Mouse (Mus musculus) neural tube, embryonic 13.5 days (tissue): ENCODE results near the gene Krt16. TPM values are rescaled to one million over a fixed set of nuclear protein-coding genes. Genes with fewer than 3 reads are reported as not detected.

Experiments
- ATAC-seq: fragments of 200-750 bp; cut with Nextera tagmentation; 2 replicates; pipeline ENCODE4 v1.8.0; 2017; ENCODE audit warnings: low read depth, mild to moderate bottlenecking, moderate TSS enrichment, moderate library complexity
- H3K27ac ChIP-seq: fragments of 300-500 bp; sonication (generic); replicated peaks from 2 replicates; pipeline ENCODE4 v1.5.1; 2015; ENCODE audit warnings: moderate library complexity, mild to moderate bottlenecking, inconsistent platforms
- H3K27me3 ChIP-seq: fragments of 300-500 bp; sonication (generic); 2 replicates; pipeline ENCODE4 v1.6.1; 2015; ENCODE audit warnings: mild to moderate bottlenecking, inconsistent platforms
- H3K36me3 ChIP-seq: fragments of 300-500 bp; sonication (generic); 2 replicates; pipeline ENCODE4 v1.6.1; 2015; ENCODE audit warnings: mild to moderate bottlenecking, inconsistent platforms
- H3K4me1 ChIP-seq: fragments of 300-500 bp; sonication (generic); replicated peaks from 2 replicates; pipeline ENCODE4 v1.6.1; 2015; ENCODE audit warnings: inconsistent platforms
- H3K4me2 ChIP-seq: fragments of 300-500 bp; sonication (generic); 2 replicates; pipeline ENCODE4 v1.6.1; 2015; ENCODE audit warnings: inconsistent platforms, mild to moderate bottlenecking, moderate library complexity
- H3K4me3 ChIP-seq: fragments of 300-500 bp; sonication (generic); 2 replicates; pipeline ENCODE4 v1.5.1; 2015; ENCODE audit warnings: mild to moderate bottlenecking, inconsistent platforms
- H3K9ac ChIP-seq: fragments of 300-500 bp; sonication (generic); 2 replicates; pipeline ENCODE4 v1.6.1; 2015; ENCODE audit warnings: moderate library complexity, mild to moderate bottlenecking, inconsistent platforms
- H3K9me3 ChIP-seq: fragments of 300-500 bp; sonication (generic); 2 replicates; pipeline ENCODE4 v1.6.1; 2016; ENCODE audit warnings: inconsistent platforms
- WGBS: fragments of 180-500 bp; shearing (Covaris S2); methylation state at CpG from one replicate; pipeline ENCODE4 v1.1.7; 2015; 5-methylcytosine and 5-hydroxymethylcytosine counted together
- polyA plus RNA-seq: library from polyadenylated mRNA; unstranded; fragments of >200 nt; fragmentation: Nextera tagmentation; extraction: Ambion mirVana; gene quantifications from 2 replicates; pipeline ENCODE4 v1.2.1, GENCODE M21; 2015

Gene Krt16
- not detected in 2 replicates for polyA plus RNA-seq

- H3K4me2 ChIP-seq: no peak within 1 kb of the TSS
- no peak within 1 kb of the TSS for H3K4me3 ChIP-seq
- 84% methylated on average over 7 of the region's 7 CpGs for WGBS
- H3K4me1 ChIP-seq: no peaks in the 10 kb centered on the region
- no peaks in the 10 kb centered on the region for H3K36me3 ChIP-seq
- no peak for ATAC-seq
- no peaks in the 10 kb centered on the region for H3K27me3 ChIP-seq
- H3K9ac ChIP-seq: no peak within 1 kb of the TSS
- no peaks in the 10 kb centered on the region for H3K9me3 ChIP-seq
- no peak within 1 kb of the TSS for H3K27ac ChIP-seq
These were observed at the start of gene Krt16 for GRCm38 (mm10) chr11:100248852-100249465. Gene Krt16 (minus strand): TSS chr11:100248902.

GRCm38 (mm10) chr11:100297801-100298200 is 49.1 kb upstream of the Krt16 start:
- Histone ChIP-seq H3K9ac (no peak overlapping the region), H3K4me3 (0 out of 2 replicates have a peak overlapping the region, but pooled peaks have one; percentile 9)
- WGBS: 38% methylated on average over 5 of the region's 5 CpGs

DNA sequence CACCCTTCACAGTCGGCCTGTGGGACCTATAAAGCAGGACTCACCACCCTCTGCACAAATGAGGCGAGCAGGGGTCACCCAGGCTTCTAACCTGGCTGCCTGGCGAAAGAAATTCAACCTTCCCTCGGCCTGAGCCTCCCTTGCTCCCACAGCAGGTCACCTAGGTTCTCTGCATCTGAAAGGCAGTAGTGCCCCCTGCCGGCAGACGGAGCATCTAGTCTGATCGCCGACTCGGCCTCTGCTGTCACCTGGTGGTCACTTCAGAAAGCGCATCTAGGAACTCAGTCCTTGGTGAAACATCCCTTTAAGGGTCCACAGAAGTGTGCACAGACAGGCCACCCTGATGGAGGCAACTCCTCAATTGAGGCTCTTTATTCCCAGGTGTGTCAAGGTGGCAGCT is 46.6 kb upstream of the Krt16 start:
- H3K27ac ChIP-seq: no peak overlapping the region
- WGBS: 5% methylated on average over 10 of the region's 10 CpGs
- H3K9ac ChIP-seq: no peak overlapping the region
- peaks cover 4% of the 10 kb centered on the region; the same call in 1 of the 2 replicates for H3K4me1 ChIP-seq
- 0 out of 2 replicates have a peak, but pooled peaks have one; percentile 32 for ATAC-seq
- H3K27me3 ChIP-seq: no peaks in the 10 kb centered on the region
- no peaks in the 10 kb centered on the region for H3K9me3 ChIP-seq
- no peaks in the 10 kb centered on the region for H3K36me3 ChIP-seq
- H3K4me2 ChIP-seq: 0 out of 2 replicates have a peak overlapping the region, but pooled peaks have one; percentile 18
- H3K4me3 ChIP-seq: no peak overlapping the region

More at GRCm38 (mm10) chr11:100297801-100298200, 49.1 kb upstream of the Krt16 start:
- Histone ChIP-seq H3K36me3 (no peaks in the 10 kb centered on the region), H3K4me2 (peak overlapping the region; percentile 38), H3K9me3 (no peaks in the 10 kb centered on the region), H3K27ac (no peak overlapping the region), H3K4me1 (peaks cover 4% of the 10 kb centered on the region; the same call in 1 of the 2 replicates), H3K27me3 (no peaks in the 10 kb centered on the region)
- no peak for ATAC-seq

DNA sequence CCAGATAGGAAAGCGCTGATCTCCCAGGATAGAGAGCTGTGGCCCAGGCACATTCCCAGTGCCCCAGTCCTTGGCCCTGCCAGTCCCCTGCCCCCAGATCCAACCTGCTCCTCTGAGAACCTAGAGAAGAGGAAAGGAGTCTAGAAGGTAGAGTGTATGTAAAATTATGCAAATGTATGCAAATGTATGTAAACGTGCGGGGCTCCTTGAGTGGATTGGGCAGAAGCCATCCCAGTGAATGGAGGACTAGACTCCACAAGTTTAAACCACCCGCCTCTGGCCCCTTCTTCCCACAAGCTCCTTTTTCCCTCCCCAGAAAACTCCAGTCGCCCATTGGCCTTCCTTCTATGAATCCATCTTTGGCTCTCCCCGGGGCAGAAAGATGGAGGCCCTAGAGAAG is 44.2 kb upstream of the Krt16 start:
- WGBS: 52% methylated on average over 6 of the region's 6 CpGs
- no peak for ATAC-seq
- Histone ChIP-seq H3K27ac (no peak overlapping the region), H3K9me3 (no peaks in the 10 kb centered on the region), H3K4me1 (0 out of 2 replicates have a peak, but pooled peaks cover under 1% of the 10 kb centered on the region), H3K4me3 (no peak overlapping the region), H3K27me3 (no peaks in the 10 kb centered on the region), H3K9ac (no peak overlapping the region), H3K4me2 (no peak overlapping the region), H3K36me3 (no peaks in the 10 kb centered on the region)

- H3K27me3 ChIP-seq: no peaks in the 10 kb centered on the region
- H3K9me3 ChIP-seq: no peaks in the 10 kb centered on the region
- H3K36me3 ChIP-seq: no peaks in the 10 kb centered on the region
- H3K4me1 ChIP-seq: no peaks in the 10 kb centered on the region
- H3K4me2 ChIP-seq: no peak overlapping the region
- no peak overlapping the region for H3K4me3 ChIP-seq
- no peak overlapping the region for H3K9ac ChIP-seq
- ATAC-seq: no peak
- WGBS: 62% methylated on average over 5 of the region's 5 CpGs
- H3K27ac ChIP-seq: no peak overlapping the region
These were observed 41.5 kb upstream of the Krt16 start for GRCm38 (mm10) chr11:100290235-100290634.

- Histone ChIP-seq H3K9ac (no peak overlapping the region), H3K4me1 (no peaks in the 10 kb centered on the region), H3K36me3 (no peaks in the 10 kb centered on the region), H3K4me3 (no peak overlapping the region), H3K9me3 (no peaks in the 10 kb centered on the region), H3K27ac (no peak overlapping the region), H3K27me3 (no peaks in the 10 kb centered on the region), H3K4me2 (no peak overlapping the region)
- ATAC-seq: no peak
- WGBS: 87% methylated on average over 6 of the region's 6 CpGs
These were observed 40.2 kb upstream of the Krt16 start for GRCm38 (mm10) chr11:100288942-100289341.

- Histone ChIP-seq H3K27me3 (no peaks in the 10 kb centered on the region), H3K4me1 (no peaks in the 10 kb centered on the region), H3K9me3 (no peaks in the 10 kb centered on the region), H3K27ac (no peak overlapping the region), H3K9ac (no peak overlapping the region), H3K36me3 (no peaks in the 10 kb centered on the region), H3K4me2 (no peak overlapping the region), H3K4me3 (no peak overlapping the region)
- WGBS: 37% methylated on average over 10 of the region's 10 CpGs
- no peak for ATAC-seq
These were observed 38.3 kb upstream of the Krt16 start for GRCm38 (mm10) chr11:100287024-100287423.

DNA sequence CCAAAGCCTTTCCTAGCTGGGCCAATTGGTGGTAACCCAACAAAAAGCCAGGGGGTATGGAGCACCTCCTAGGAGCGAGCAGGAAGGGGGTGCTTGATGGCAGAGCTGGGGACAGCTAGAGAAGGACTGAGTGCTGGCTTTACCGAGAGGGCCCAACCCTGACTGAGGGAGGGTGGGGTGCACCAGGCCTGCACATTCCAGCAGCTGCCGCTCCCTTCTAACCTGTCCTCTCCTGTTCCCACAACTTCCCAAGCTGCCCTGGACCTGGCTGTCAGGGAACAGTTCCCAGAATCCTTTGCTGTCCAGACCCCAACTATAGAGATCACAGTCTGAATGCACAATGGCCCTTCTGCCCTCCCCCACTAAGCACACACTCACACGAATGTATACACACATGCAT is 36.3 kb upstream of the Krt16 start:
- Histone ChIP-seq H3K4me2 (no peak overlapping the region), H3K9me3 (no peaks in the 10 kb centered on the region), H3K27me3 (no peaks in the 10 kb centered on the region), H3K27ac (no peak overlapping the region), H3K36me3 (no peaks in the 10 kb centered on the region), H3K4me1 (no peaks in the 10 kb centered on the region), H3K9ac (no peak overlapping the region), H3K4me3 (no peak overlapping the region)
- 90% methylated on average over 4 of the region's 4 CpGs for WGBS
- ATAC-seq: no peak

DNA sequence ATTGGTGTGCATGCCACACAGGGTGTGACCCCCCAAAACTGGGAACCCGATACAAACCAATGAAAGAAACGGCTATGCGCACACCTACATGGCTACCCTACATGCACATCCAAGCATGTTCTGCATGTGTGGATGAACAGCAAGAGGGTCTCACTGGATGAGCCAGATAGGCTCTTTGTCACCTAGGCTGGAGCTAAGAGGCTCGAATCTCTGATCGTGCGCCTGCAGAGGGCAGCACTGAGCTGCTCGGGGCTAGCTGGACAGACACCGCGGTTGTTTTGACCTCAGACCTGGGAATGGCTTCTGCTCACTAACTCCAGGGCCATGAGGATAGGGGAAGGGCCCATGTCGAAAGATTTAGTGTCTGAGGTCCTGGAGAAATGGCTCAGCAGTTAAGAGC is 33.8 kb upstream of the Krt16 start:
- H3K27ac ChIP-seq: no peak overlapping the region
- no peaks in the 10 kb centered on the region for H3K36me3 ChIP-seq
- H3K27me3 ChIP-seq: no peaks in the 10 kb centered on the region
- peak; percentile 67; the same call in 1 of the 2 replicates for ATAC-seq
- no peaks in the 10 kb centered on the region for H3K4me1 ChIP-seq
- no peak overlapping the region for H3K9ac ChIP-seq
- H3K9me3 ChIP-seq: no peaks in the 10 kb centered on the region
- H3K4me3 ChIP-seq: no peak overlapping the region
- H3K4me2 ChIP-seq: no peak overlapping the region
- 26% methylated on average over 10 of the region's 10 CpGs for WGBS

- peak; percentile 57; the same call in 1 of the 2 replicates for ATAC-seq
- no peaks in the 10 kb centered on the region for H3K4me1 ChIP-seq
- H3K4me2 ChIP-seq: no peak overlapping the region
- H3K4me3 ChIP-seq: no peak overlapping the region
- no peak overlapping the region for H3K27ac ChIP-seq
- no peaks in the 10 kb centered on the region for H3K36me3 ChIP-seq
- 21% methylated on average over 11 of the region's 11 CpGs for WGBS
- no peaks in the 10 kb centered on the region for H3K9me3 ChIP-seq
- H3K27me3 ChIP-seq: no peaks in the 10 kb centered on the region
- H3K9ac ChIP-seq: no peak overlapping the region
These were observed 33.2 kb upstream of the Krt16 start for GRCm38 (mm10) chr11:100281596-100282544.

DNA sequence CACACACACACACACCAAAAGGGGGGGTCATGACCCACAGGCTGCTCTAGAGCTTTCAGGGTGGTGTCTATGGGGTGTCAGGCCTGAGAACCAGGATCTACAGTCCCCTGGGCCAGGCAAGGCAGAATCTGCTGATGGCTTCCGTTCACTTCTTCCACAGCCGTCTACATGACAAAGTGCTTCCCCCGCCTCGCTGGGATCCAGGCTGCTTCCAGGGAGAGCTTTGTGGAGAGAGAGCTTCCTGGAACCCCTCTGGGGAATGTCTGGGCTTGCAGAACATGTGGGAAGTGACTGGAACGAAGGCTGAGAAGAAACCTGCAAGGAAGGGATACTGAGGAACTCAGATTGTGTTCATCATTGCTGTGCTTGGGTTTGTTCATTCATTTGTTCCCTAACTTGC is 30.1 kb upstream of the Krt16 start:
- no peak overlapping the region for H3K9ac ChIP-seq
- ATAC-seq: no peak
- H3K36me3 ChIP-seq: no peaks in the 10 kb centered on the region
- WGBS: 63% methylated on average over 5 of the region's 5 CpGs
- no peaks in the 10 kb centered on the region for H3K27me3 ChIP-seq
- 0 out of 2 replicates have a peak, but pooled peaks cover 3% of the 10 kb centered on the region for H3K4me1 ChIP-seq
- H3K9me3 ChIP-seq: no peaks in the 10 kb centered on the region
- H3K4me2 ChIP-seq: no peak overlapping the region
- no peak overlapping the region for H3K4me3 ChIP-seq
- no peak overlapping the region for H3K27ac ChIP-seq
